Mouse (Mus musculus): ENCODE data around the gene Cpne1.

The Cpne1 gene

GRCm38 (mm10) chr2:156111358-156112079, at the start of gene Cpne1, which contains the start of gene Rbm12:
Cpne1 (minus strand) TSS chr2:156111965.
Rbm12 (minus strand) TSS chr2:156111978.
- POLR2A ChIA-PET: interaction anchor here in 3 of 4 experiments (0.6 to 4.8 kb wide), 102 partner anchors 8 to 503 kb away, joined by 3 to 37 read pairs (median 4); partner anchors contain the start of genes 6430550D23Rik (in 3 of the 3), Cep250 (in 3 of the 3), Ergic3 (in 3 of the 3) and Nfs1 (in 3 of the 3)
- CTCF ChIA-PET: interaction anchor here in 3 of 4 experiments (0.7 to 2.0 kb wide), 6 partner anchors 16 to 415 kb away, joined by 3 to 6 read pairs (median 3); partner anchors contain the start of genes Nfs1 (in 1 of the 3) and Romo1 (in 1 of the 3)

GRCm38 (mm10) chr2:156151538-156151937, 39.8 kb upstream of the Cpne1 start:
- ChIA-PET POLR2A (interaction anchor here (0.9 to 15.5 kb wide), 13 partner anchors 7 to 49 kb away, joined by 3 to 981 read pairs (median 4); partner anchors contain the start of genes Rbm39 (in 3 of the 4), Cpne1 (in 1 of the 4), Nfs1 (in 1 of the 4) and Rbm12 (in 1 of the 4)), CTCF (no interaction called here)

- ChIA-PET POLR2A (interaction anchor here (0.6 to 15.5 kb wide), 19 partner anchors 8 to 1692 kb away, joined by 3 to 981 read pairs (median 4); partner anchors contain the start of genes Rbm39 (in 3 of the 4), Cpne1 (in 1 of the 4) and Rbm12 (in 1 of the 4)), CTCF (no interaction called here)
Measured at GRCm38 (mm10) chr2:156147316-156147915, 35.7 kb upstream of the Cpne1 start.

GRCm38 (mm10) chr2:156146272-156146989, 34.7 kb upstream of the Cpne1 start:
- ChIA-PET CTCF (interaction anchor here in 1 of 4 experiments (0.7 kb wide), 1 partner anchor 94 kb away, joined by 7 read pairs; no protein-coding TSS in a partner anchor), POLR2A (interaction anchor here (0.5 to 15.5 kb wide), 18 partner anchors 9 to 183 kb away, joined by 3 to 981 read pairs (median 4); partner anchors contain the start of genes Rbm39 (in 3 of the 4), Cpne1 (in 1 of the 4) and Rbm12 (in 1 of the 4))

GRCm38 (mm10) chr2:156145486-156146130, 33.8 kb upstream of the Cpne1 start:
- ChIA-PET POLR2A (interaction anchor here (0.5 to 15.5 kb wide), 10 partner anchors 8 to 74 kb away, joined by 3 to 981 read pairs (median 6); partner anchors contain the start of gene Rbm39 (in 3 of the 4)), CTCF (interaction anchor here in 1 of 4 experiments (0.6 kb wide), 1 partner anchor 34 kb away, joined by 3 read pairs; the partner anchor contains the start of genes Cpne1 and Rbm12)

GRCm38 (mm10) chr2:156143953-156144724, 32.4 kb upstream of the Cpne1 start, which contains the start of the genes Romo1 and Nfs1:
Romo1 (plus strand) TSS chr2:156144039.
Nfs1 (minus strand) TSS chr2:156144186.
- POLR2A ChIA-PET: interaction anchor here (0.6 to 15.5 kb wide), 36 partner anchors 8 to 188 kb away, joined by 3 to 981 read pairs (median 5); partner anchors contain the start of genes Cpne1 (in 3 of the 4), Rbm12 (in 3 of the 4), Rbm39 (in 3 of the 4) and Phf20 (in 2 of the 4)

GRCm38 (mm10) chr2:156143367-156143766, 31.6 kb upstream of the Cpne1 start:
- CTCF ChIA-PET: interaction anchor here in 2 of 4 experiments (0.6 to 1.6 kb wide), 12 partner anchors 8 to 340 kb away, joined by 3 to 5 read pairs (median 4); partner anchors contain the start of genes Cep250 (in 1 of the 2), Cnbd2 (in 1 of the 2), Cpne1 (in 1 of the 2) and Rbm12 (in 1 of the 2)
- POLR2A ChIA-PET: interaction anchor here (0.6 to 15.5 kb wide), 37 partner anchors 9 to 187 kb away, joined by 3 to 981 read pairs (median 5); partner anchors contain the start of genes Cpne1 (in 3 of the 4), Rbm12 (in 3 of the 4), Rbm39 (in 3 of the 4) and Phf20 (in 2 of the 4)

More at GRCm38 (mm10) chr2:156143953-156144724, 32.4 kb upstream of the Cpne1 start, which contains the start of the genes Romo1 and Nfs1:
- CTCF ChIA-PET: interaction anchor here in 2 of 4 experiments (0.6 to 1.6 kb wide), 9 partner anchors 9 to 341 kb away, joined by 3 to 5 read pairs (median 4); partner anchors contain the start of genes Cnbd2 (in 1 of the 2), Cpne1 (in 1 of the 2), Rbm12 (in 1 of the 2) and Rbm39 (in 1 of the 2)

- ChIA-PET CTCF (interaction anchor here in 1 of 4 experiments (0.7 to 1.6 kb wide), 10 partner anchors 9 to 387 kb away, joined by 3 to 5 read pairs (median 3); partner anchors contain the start of genes Cep250, Cnbd2, Rbm39 and Scand1), POLR2A (interaction anchor here (0.6 to 15.5 kb wide), 31 partner anchors 9 to 187 kb away, joined by 3 to 981 read pairs (median 6); partner anchors contain the start of genes Rbm39 (in 4 of the 4), Cpne1 (in 3 of the 4), Rbm12 (in 3 of the 4) and Phf20 (in 2 of the 4))
Measured at GRCm38 (mm10) chr2:156142820-156143219, 31.1 kb upstream of the Cpne1 start.

- POLR2A ChIA-PET: interaction anchor here in 3 of 4 experiments (0.6 to 2.8 kb wide), 11 partner anchors 9 to 290 kb away, joined by 3 to 12 read pairs (median 3); partner anchors contain the start of genes Cpne1 (in 2 of the 3), Rbm12 (in 2 of the 3), Nfs1 (in 1 of the 3) and Rbm39 (in 1 of the 3)
- CTCF ChIA-PET: no interaction called here
Measured at GRCm38 (mm10) chr2:156135695-156136094, 23.9 kb upstream of the Cpne1 start.

GRCm38 (mm10) chr2:156134161-156134560, 22.4 kb upstream of the Cpne1 start:
- CTCF ChIA-PET: interaction anchor here in 2 of 4 experiments (0.6 to 1.5 kb wide), 3 partner anchors 9 to 161 kb away, joined by 3 to 6 read pairs (median 5); partner anchors contain the start of genes Cpne1 (in 1 of the 2) and Rbm12 (in 1 of the 2)
- POLR2A ChIA-PET: interaction anchor here in 3 of 4 experiments (1.0 to 4.1 kb wide), 12 partner anchors 9 to 85 kb away, joined by 3 to 31 read pairs (median 6); partner anchors contain the start of genes Cpne1 (in 2 of the 3), Nfs1 (in 2 of the 3), Rbm12 (in 2 of the 3) and Rbm39 (in 2 of the 3)

- ChIA-PET CTCF (interaction anchor here in 3 of 4 experiments (0.5 to 1.2 kb wide), 3 partner anchors 14 to 912 kb away, joined by 3 to 5 read pairs (median 4); partner anchors contain the start of genes Cpne1 (in 1 of the 3) and Rbm12 (in 1 of the 3)), POLR2A (interaction anchor here in 2 of 4 experiments (0.7 to 6.8 kb wide), 4 partner anchors 15 to 142 kb away, joined by 3 to 37 read pairs (median 12); partner anchors contain the start of genes Cpne1 (in 2 of the 2) and Rbm12 (in 2 of the 2))
Measured at GRCm38 (mm10) chr2:156126992-156127391, 15.2 kb upstream of the Cpne1 start, which contains the start of gene Gm28036. Gm28036 (minus strand) TSS chr2:156127092.

- ChIA-PET POLR2A (interaction anchor here in 3 of 4 experiments (0.5 to 6.8 kb wide), 8 partner anchors 10 to 1762 kb away, joined by 3 to 37 read pairs (median 4); partner anchors contain the start of genes Cpne1 (in 3 of the 3), Rbm12 (in 3 of the 3), Nfs1 (in 1 of the 3) and Romo1 (in 1 of the 3)), CTCF (no interaction called here)
Measured at GRCm38 (mm10) chr2:156123731-156124130, 12.0 kb upstream of the Cpne1 start.

- ChIA-PET CTCF (interaction anchor here in 1 of 4 experiments (0.6 kb wide), 1 partner anchor 379 kb away, joined by 3 read pairs; no protein-coding TSS in a partner anchor), POLR2A (interaction anchor here in 2 of 4 experiments (0.9 to 1.7 kb wide), 5 partner anchors 8 to 61 kb away, joined by 3 to 11 read pairs (median 4); partner anchors contain the start of genes Cpne1 (in 2 of the 2), Rbm12 (in 2 of the 2), Nfs1 (in 1 of the 2) and Rbm39 (in 1 of the 2))
Measured at GRCm38 (mm10) chr2:156119566-156119965, 7.8 kb upstream of the Cpne1 start.

GRCm38 (mm10) chr2:156112080-156112423, 287 bp upstream of the Cpne1 start:
- ChIA-PET POLR2A (interaction anchor here in 3 of 4 experiments (0.7 to 4.8 kb wide), 76 partner anchors 8 to 502 kb away, joined by 3 to 37 read pairs (median 4); partner anchors contain the start of genes 6430550D23Rik (in 3 of the 3), Cep250 (in 3 of the 3), Ergic3 (in 3 of the 3) and Nfs1 (in 3 of the 3)), CTCF (interaction anchor here in 3 of 4 experiments (0.6 to 2.0 kb wide), 7 partner anchors 15 to 416 kb away, joined by 3 to 6 read pairs (median 3); partner anchors contain the start of genes Nfs1 (in 1 of the 3) and Romo1 (in 1 of the 3))
